Mouse (Mus musculus) CH12.LX (cell line): ENCODE measurements at regions not wholly inside any gene's neighbourhood (a gene's known extent, or its start where the extent isn't known, plus 50 kb on each side); places are given as distances from the start of the nearest gene placed in this dataset.

Source experiments
- DNase-seq: peaks from one replicate; pipeline ENCODE4 v3.0.0-alpha.2; 2013; ENCODE audit errors: extremely low read depth
- H3K27ac ChIP-seq: 2 replicates; pipeline ENCODE4 v1.5.1; 2012; ENCODE audit warnings: low read depth, mild to moderate bottlenecking, control low read depth, moderate library complexity; ENCODE audit not compliant: insufficient read depth
- H3K27me3 ChIP-seq: replicated peaks from 2 replicates; pipeline ENCODE3; 2012; ENCODE audit warnings: inconsistent platforms
- H3K36me3 ChIP-seq, 2 experiments: replicated peaks in 1 of 2; 2 replicates each; pipeline versions ENCODE3 to v1.6.1; 2012; ENCODE audit warnings: inconsistent platforms in 1 of 2, low read length in 1 of 2, mild to moderate bottlenecking in 1 of 2, mixed read lengths in 1 of 2, moderate library complexity in 1 of 2; ENCODE audit not compliant: control insufficient read depth in 1 of 2, insufficient read depth in 1 of 2
- H3K4me1 ChIP-seq, 2 experiments: 2 replicates each; pipeline ENCODE4 v1.6.1; 2012; ENCODE audit warnings: inconsistent platforms in 1 of 2, moderate library complexity in 1 of 2; ENCODE audit not compliant: insufficient read depth in 2 of 2, control insufficient read depth in 1 of 2
- H3K4me2 ChIP-seq: 2 replicates; pipeline ENCODE4 v1.6.1; 2012; ENCODE audit warnings: low read depth, mild to moderate bottlenecking, control low read depth; ENCODE audit not compliant: poor library complexity, insufficient read depth, severe bottlenecking
- H3K4me3 ChIP-seq, 3 experiments: fragments of 150-350 bp in 1 of 3; sonication (generic) in 1 of 3; replicated peaks in 1 of 3; 2 replicates each; pipeline versions ENCODE3 to v1.5.1; 2011 to 2012; ENCODE audit warnings: low read depth in 2 of 3, low read length in 2 of 3, mild to moderate bottlenecking in 2 of 3, moderate library complexity in 2 of 3, control low read depth in 1 of 3, improper control_type of control experiment in 1 of 3, inconsistent platforms in 1 of 3, mixed read lengths in 1 of 3; ENCODE audit not compliant: poor library complexity in 1 of 3
- H3K79me2 ChIP-seq: replicated peaks from 2 replicates; pipeline ENCODE4 v1.6.1; 2012; ENCODE audit warnings: mild to moderate bottlenecking, moderate library complexity; ENCODE audit not compliant: control insufficient read depth, poor library complexity, insufficient read depth, severe bottlenecking; ENCODE audit errors: extremely low read depth
- H3K9ac ChIP-seq: 2 replicates; pipeline ENCODE4 v1.6.1; 2012; ENCODE audit warnings: low read depth, mild to moderate bottlenecking, control low read depth, moderate library complexity; ENCODE audit not compliant: insufficient read depth
- H3K9me3 ChIP-seq: replicated peaks from 2 replicates; pipeline ENCODE3; 2012; ENCODE audit warnings: low read length, inconsistent platforms, mixed read lengths
- ETS1 ChIP-seq: conservative IDR thresholded peaks from 2 replicates; pipeline ENCODE4 v1.6.1; 2012; ENCODE audit warnings: low read depth, mild to moderate bottlenecking, inconsistent platforms, low read length, improper control_type of control experiment, moderate library complexity
- HCFC1 ChIP-seq: IDR thresholded peaks from 2 replicates; pipeline ENCODE4 v1.6.1; 2012; ENCODE audit warnings: low read depth, mild to moderate bottlenecking, inconsistent platforms, low read length, improper control_type of control experiment
- KAT2A ChIP-seq: IDR thresholded peaks from 2 replicates; pipeline ENCODE4 v1.6.1; 2012; ENCODE audit warnings: low read length, improper control_type of control experiment, inconsistent platforms; ENCODE audit not compliant: insufficient replicate concordance
- MEF2A ChIP-seq: IDR thresholded peaks from 2 replicates; pipeline ENCODE4 v1.6.1; 2014; ENCODE audit warnings: low read depth, mild to moderate bottlenecking, inconsistent platforms, low read length, improper control_type of control experiment, borderline replicate concordance
- POLR2AphosphoS2 ChIP-seq: IDR thresholded peaks from 2 replicates; pipeline ENCODE4 v1.6.1; 2011; ENCODE audit warnings: low read depth, low read length, improper control_type of control experiment
- SMC3 ChIP-seq: IDR thresholded peaks from 2 replicates; pipeline ENCODE4 v1.6.1; 2011; ENCODE audit warnings: low read depth, low read length, improper control_type of control experiment
- USF2 ChIP-seq: conservative IDR thresholded peaks from 2 replicates; pipeline ENCODE4 v1.6.1; 2011; ENCODE audit warnings: low read depth, low read length, improper control_type of control experiment
- ZC3H11A ChIP-seq: IDR thresholded peaks from 2 replicates; pipeline ENCODE4 v1.6.1; 2012; ENCODE audit warnings: low read depth, mild to moderate bottlenecking, inconsistent platforms, low read length, improper control_type of control experiment
- ZMIZ1 ChIP-seq: IDR thresholded peaks from 2 replicates; pipeline ENCODE4 v1.6.1; 2012; ENCODE audit warnings: low read depth, mild to moderate bottlenecking, inconsistent platforms, low read length, improper control_type of control experiment
- dilution Hi-C: fragments of 300-500 bp; cut with MboI; formaldehyde crosslinking; loops from 2 replicates; pipeline ENCODE4 v1.14.3; 2020; ENCODE audit warnings: low sequenced_read_pairs; ENCODE audit not compliant: extremely low pct_unique_long_range_greater_than_20kb, extremely low pct_ligation_motif_present
- in situ Hi-C: fragments of 300-500 bp; cut with MboI; formaldehyde crosslinking; loops from 3 replicates; pipeline ENCODE4 v1.14.3; 2019; ENCODE audit warnings: low sequenced_read_pairs, low pct_ligation_motif_present, low pct_unique_long_range_greater_than_20kb, mixed read lengths

DNA sequence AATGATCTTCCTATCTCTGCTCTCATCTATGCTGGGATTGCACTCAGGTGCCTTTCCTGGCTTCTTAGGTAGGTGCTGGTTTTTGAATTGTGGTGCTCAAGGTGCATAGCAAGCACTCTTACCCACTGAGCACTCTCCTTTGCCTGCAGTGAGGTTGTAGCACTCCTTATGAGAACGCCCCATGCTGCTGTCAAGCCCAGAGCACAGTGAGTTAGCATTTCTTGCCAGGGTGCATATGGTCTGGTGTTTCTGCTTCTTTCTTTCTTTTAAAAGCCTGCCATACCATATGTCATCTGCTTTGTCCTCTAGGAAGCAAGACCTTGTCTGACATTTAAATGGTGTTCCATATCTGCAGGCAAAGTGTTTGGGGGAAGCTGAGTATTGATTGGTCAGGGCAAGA is 71.9 kb upstream of the Synpr start:
- DNase-seq, result no peak
- H3K36me3 ChIP-seq, result no peaks in the 10 kb centered on the region
- no peak overlapping the region for H3K4me3 ChIP-seq
- H3K9ac ChIP-seq, result no peak overlapping the region
- H3K27me3 ChIP-seq, result no peaks in the 10 kb centered on the region
- H3K4me1 ChIP-seq, result no peaks in the 10 kb centered on the region
- no peak overlapping the region for H3K4me2 ChIP-seq
- no peaks in the 10 kb centered on the region for H3K9me3 ChIP-seq
- TF ChIP-seq ETS1 (no peak), POLR2AphosphoS2 (no peak), ZMIZ1 (no peak), MEF2A (no peak), ZC3H11A (no peak), USF2 (no peak), HCFC1 (no peak), KAT2A (no peak), SMC3 (no peak)
- in situ Hi-C loops (no loop called here), dilution Hi-C loops (no loop called here)
- no peak overlapping the region for H3K27ac ChIP-seq
- H3K79me2 ChIP-seq, result no peaks in the 10 kb centered on the region
